Mouse (Mus musculus) induced T-regulatory cell, adult 2 months (primary cell): ENCODE results near the gene Mmp9.

Experiments
- DNase-seq: peaks from one replicate; pipeline ENCODE4 v3.0.0-alpha.2; 2012; ENCODE audit warnings: low read depth

Gene Mmp9

GRCm38 (mm10) chr2:164940140-164940830 is at the start of gene Mmp9:
Gene Mmp9 (plus strand): TSS chr2:164940780.
- no peak for DNase-seq

- no peak for DNase-seq
Observed at GRCm38 (mm10) chr2:164891056-164891834, 49.3 kb upstream of the Mmp9 start.

- no peak for DNase-seq
Observed at GRCm38 (mm10) chr2:164891908-164892695, 48.5 kb upstream of the Mmp9 start.

- no peak for DNase-seq
Observed at GRCm38 (mm10) chr2:164892696-164893216, 47.8 kb upstream of the Mmp9 start.

GRCm38 (mm10) chr2:164894048-164894447 is 46.5 kb upstream of the Mmp9 start:
- no peak for DNase-seq

DNA sequence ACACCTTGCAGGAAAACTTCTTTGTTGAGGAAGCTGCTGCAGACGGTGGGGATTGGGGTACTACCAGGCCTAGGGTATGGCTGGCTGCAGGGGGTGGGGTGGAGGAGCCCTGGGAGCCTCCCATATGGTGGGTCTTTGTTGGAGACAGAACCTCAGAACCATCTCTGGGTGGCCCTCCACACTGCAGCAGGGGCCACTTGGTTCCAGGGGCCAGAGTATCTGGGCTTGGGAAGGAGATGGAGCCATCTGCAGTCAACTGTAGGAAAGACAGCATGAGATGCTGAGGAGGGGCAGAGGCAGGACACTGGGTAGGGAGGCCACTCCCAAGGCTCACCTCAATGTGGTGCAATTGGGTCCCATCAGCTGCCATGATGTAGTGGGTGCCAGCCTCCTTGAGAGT is 45.9 kb upstream of the Mmp9 start:
- DNase-seq = no peak

DNA sequence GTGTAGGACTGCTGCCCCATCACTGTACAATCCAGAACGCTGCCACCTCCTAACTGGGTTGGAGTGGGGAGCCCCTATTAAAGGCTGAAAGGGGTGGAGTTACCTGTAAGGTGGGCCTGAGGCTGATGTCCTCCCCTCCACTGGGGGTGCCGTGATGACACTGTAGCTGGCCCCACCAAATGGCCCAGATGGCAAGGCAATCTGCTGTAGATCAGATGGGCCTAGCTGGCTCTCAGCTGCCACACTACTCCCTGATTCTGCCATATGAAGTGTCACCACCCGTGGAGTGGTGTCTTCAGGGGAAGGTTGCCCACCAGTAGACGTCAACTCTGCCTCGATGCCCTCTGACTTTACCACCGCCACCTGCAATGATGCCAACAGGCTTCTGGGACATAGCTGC is 44.7 kb upstream of the Mmp9 start:
- no peak for DNase-seq

- DNase-seq = no peak
Observed at GRCm38 (mm10) chr2:164898008-164898407, 42.6 kb upstream of the Mmp9 start.

DNA sequence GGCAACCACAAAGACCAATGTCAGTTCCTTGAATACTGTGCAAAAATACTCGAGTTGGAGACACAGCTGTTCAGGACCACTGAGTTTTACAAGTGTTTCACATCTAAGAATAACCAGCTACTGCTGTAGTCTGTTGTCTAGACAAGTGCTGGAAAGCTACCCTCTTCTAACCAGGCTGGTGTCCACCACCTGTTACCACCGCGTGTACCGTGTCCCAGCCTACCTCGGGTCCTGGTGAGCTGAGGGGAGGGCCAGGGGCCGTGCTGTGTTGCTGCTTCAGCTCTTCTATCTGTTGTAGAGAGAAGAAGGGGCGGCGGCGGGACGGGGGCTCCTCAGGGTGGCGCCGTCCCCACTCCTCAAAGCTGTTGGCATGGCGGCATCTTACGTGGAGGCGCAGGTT is 41.5 kb upstream of the Mmp9 start:
- DNase-seq = no peak

GRCm38 (mm10) chr2:164899723-164900459 is 40.7 kb upstream of the Mmp9 start:
- peak; percentile 56 for DNase-seq

DNA sequence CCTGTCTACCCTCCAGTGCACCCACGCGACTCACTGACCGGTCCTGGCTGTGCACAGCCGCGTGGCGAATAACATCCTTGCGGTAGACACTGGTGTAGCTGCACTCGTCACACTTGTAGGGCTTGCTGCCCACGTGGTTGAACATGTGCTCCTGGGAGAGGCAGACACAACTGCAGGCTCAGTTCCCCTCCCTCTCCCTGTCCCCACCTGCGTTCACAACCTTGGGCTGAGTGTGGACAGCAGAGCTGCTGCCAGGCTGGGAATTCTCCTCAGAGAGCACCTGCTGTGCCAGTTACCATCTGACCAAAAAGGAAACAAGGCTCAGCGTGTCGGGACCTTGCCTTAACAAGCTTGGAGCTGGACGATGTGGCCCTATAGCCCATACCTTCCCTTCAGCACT is 39.2 kb upstream of the Mmp9 start:
- DNase-seq = no peak

- DNase-seq = no peak
Observed at GRCm38 (mm10) chr2:164903496-164903895, 37.1 kb upstream of the Mmp9 start.

DNA sequence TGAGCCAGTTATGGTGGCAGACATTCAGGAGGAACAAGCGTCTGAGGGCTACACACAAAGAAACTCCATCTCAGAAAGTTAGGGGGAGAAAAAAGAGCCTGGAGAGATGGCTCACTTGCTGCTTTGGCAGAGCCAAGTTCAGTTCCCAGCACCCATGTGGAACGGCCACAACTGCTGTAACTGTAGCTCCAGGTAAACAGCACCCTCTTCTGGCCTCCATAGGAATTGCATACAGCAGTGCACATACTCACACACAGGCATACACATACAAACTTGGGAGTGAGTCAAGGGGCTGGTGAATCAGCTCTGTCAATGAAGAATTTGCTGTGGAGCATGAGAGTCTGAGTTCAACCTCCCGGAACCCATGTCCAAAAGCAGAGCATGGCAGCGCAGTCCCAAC is 34.5 kb upstream of the Mmp9 start:
- DNase-seq = peak; percentile 40

GRCm38 (mm10) chr2:164907511-164907910 is 33.1 kb upstream of the Mmp9 start:
- no peak for DNase-seq

GRCm38 (mm10) chr2:164908011-164908410 is 32.6 kb upstream of the Mmp9 start:
- DNase-seq = no peak

DNA sequence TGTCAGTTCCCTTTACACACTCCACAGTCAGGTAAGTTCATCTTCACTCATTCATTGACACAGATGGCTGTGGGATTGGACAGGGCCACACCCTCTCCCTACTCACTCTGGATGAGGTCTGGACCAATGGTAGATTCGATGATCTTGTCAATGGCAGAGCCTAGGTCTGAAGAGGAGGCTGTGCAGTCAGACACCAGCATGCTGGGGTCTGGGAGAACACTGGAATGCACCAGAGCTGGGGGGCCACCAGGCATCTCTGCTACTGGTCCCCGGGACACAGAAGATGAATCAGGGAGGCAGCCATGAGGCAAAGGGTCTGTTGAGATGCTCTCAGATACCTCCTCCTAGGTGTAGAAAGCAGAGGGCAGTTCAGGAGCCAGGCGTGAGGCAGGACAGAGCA is 31.5 kb upstream of the Mmp9 start:
- no peak for DNase-seq

DNA sequence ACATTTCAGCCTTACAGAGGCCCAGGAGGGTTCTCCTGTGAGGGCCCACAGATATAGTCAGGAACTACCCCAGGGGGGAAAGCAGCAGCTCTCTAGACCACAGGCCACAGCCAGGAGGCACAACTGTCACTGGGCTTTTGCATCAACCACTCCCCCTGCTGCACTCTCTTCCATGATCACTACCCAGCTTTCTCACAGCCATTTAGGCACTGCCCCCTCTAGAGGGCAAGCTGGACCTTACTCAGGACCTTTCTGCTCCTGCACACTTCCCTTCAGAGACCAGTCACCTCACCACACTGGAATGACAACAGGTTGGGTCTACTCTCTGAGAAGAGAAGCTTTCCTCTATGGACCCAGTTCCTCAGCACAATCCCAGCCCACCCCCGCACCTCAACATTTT is 31.0 kb upstream of the Mmp9 start:
- peak; percentile 54 for DNase-seq

DNA sequence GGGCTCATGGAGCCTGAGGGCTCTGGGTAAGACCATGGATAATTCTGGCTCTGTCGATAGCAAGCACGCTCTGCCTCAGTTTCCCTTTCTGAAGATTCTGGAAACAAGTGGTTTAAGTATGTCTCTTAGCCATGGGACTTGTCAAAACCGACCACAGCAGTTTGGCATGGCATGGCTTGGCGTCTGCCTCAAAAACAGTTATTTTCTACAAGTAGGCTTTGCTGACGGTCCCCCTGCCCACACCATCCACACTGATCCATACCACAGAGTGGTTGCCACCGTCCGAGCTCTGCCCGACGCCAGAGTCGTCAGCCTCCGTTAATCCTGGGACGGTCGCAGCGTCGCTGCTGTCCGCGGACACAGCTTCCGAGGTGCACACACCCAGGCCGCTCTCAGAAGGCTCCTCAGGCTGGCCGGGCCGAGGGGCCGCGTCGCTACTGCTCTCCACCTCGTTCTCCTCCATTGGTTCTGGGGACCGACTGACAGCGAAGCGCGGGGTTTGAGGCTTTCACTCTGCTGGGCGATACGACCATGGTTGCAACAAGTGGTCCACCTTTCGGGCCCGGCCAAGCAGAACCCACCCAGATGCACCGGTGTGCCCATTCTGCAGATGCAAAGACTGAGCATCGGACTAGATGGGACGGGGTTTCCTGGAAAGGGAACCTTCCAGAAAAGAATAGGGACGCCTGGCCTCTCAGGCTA is 30.1 kb upstream of the Mmp9 start:
- no peak for DNase-seq

- peak; percentile 95 for DNase-seq
Observed at GRCm38 (mm10) chr2:164911086-164912048, 29.2 kb upstream of the Mmp9 start, which contains the start of gene Zfp335. Gene Zfp335 (minus strand): TSS chr2:164911757.

- no peak for DNase-seq
Observed at GRCm38 (mm10) chr2:164912151-164912550, 28.4 kb upstream of the Mmp9 start.
